Mouse (Mus musculus) heart, postnatal 4 days (tissue): ENCODE measurements around the gene Dnah2. TPM values are rescaled to one million over a fixed set of nuclear protein-coding genes. Genes with fewer than 3 reads are reported as not detected.
A peak's percentile ranks its signal among the peaks of the same experiment; 100 is the strongest.

Experiments
- DNase-seq: peaks from one replicate; pipeline ENCODE4 v3.0.0; 2021
- total RNA-seq, 2 experiments: library from RNA; stranded (reverse); gene quantifications; 2 replicates each; pipeline ENCODE4 v1.2.3; 2021

The Dnah2 gene
- total RNA-seq, 2 experiments from 2014 or later = 0.20 to 0.50 TPM

GRCm38 (mm10) chr11:69405397-69406200 is 143.3 kb downstream of the Dnah2 start:
- DNase-seq = no peak

GRCm38 (mm10) chr11:69404595-69405396 is 144.1 kb downstream of the Dnah2 start:
- no peak for DNase-seq

GRCm38 (mm10) chr11:69403691-69404594 is 145.0 kb downstream of the Dnah2 start:
- peak; percentile 17 for DNase-seq

GRCm38 (mm10) chr11:69401987-69402386 is 146.9 kb downstream of the Dnah2 start:
- DNase-seq = no peak

- DNase-seq = peak; percentile 89
These were observed 147.7 kb downstream of the Dnah2 start for GRCm38 (mm10) chr11:69401210-69401637.

- no peak for DNase-seq
These were observed 148.6 kb downstream of the Dnah2 start for GRCm38 (mm10) chr11:69400083-69400850.

- DNase-seq = peak; percentile 45
These were observed 149.5 kb downstream of the Dnah2 start for GRCm38 (mm10) chr11:69399201-69400082.

- no peak for DNase-seq
These were observed 150.3 kb downstream of the Dnah2 start for GRCm38 (mm10) chr11:69398486-69399200.

GRCm38 (mm10) chr11:69398059-69398458 is 150.9 kb downstream of the Dnah2 start, which contains the start of gene Tmem88:
Tmem88 (minus strand) TSS chr11:69398234.
- DNase-seq = peak; percentile 72

- peak; percentile 58 for DNase-seq
These were observed 151.3 kb downstream of the Dnah2 start for GRCm38 (mm10) chr11:69397581-69398057.

GRCm38 (mm10) chr11:69396772-69397171 is 152.1 kb downstream of the Dnah2 start:
- peak; percentile 73 for DNase-seq

GRCm38 (mm10) chr11:69395634-69396373 is 153.1 kb downstream of the Dnah2 start:
- DNase-seq = peak; percentile 95

GRCm38 (mm10) chr11:69395235-69395633 is 153.7 kb downstream of the Dnah2 start, which contains the start of the genes Naa38 and Cyb5d1:
Naa38 (plus strand) TSS chr11:69395487.
Cyb5d1 (minus strand) TSS chr11:69395631.
- DNase-seq = peak; percentile 88

GRCm38 (mm10) chr11:69394591-69395167 is 154.2 kb downstream of the Dnah2 start:
- peak; percentile 25 for DNase-seq

GRCm38 (mm10) chr11:69390400-69391034 is 158.4 kb downstream of the Dnah2 start:
- DNase-seq = peak; percentile 81

- DNase-seq = peak; percentile 45
These were observed 159.1 kb downstream of the Dnah2 start for GRCm38 (mm10) chr11:69389531-69390399.

- DNase-seq = no peak
These were observed 160.2 kb downstream of the Dnah2 start for GRCm38 (mm10) chr11:69388680-69389079.
